Mouse (Mus musculus): ENCODE measurements at regions not wholly inside any gene's neighbourhood (a gene's known extent, or its start where the extent isn't known, plus 50 kb on each side); places are given as distances from the start of the nearest gene placed in this dataset.

GRCm38 (mm10) chr13:16676873-16677272, 665.2 kb downstream of the Inhba start:
- no peaks in the 10 kb centered on the region for H3K9me3 ChIP-seq (ENCODE audit: low read length)
- ATAC-seq = no peak
- WGBS = 91% methylated on average over 1 of the region's 1 CpGs
- no peak for TF ChIP-seq CTCF (IDR thresholded peaks at IDR 0.05; ENCODE audit: low read depth)
- H3K4me2 ChIP-seq (ENCODE audit: low read depth) = no peak overlapping the region
- no peak for DNase-seq
- no peak overlapping the region for H3K4me3 ChIP-seq (ENCODE audit: low read depth, low read length)
- no peaks in the 10 kb centered on the region for H3K4me1 ChIP-seq (ENCODE audit: insufficient read depth)
- no peaks in the 10 kb centered on the region for H3K36me3 ChIP-seq (ENCODE audit: insufficient read depth)
- no peaks in the 10 kb centered on the region for H3K27me3 ChIP-seq (ENCODE audit: insufficient read depth, low read length)
- H3K9ac ChIP-seq = no peak overlapping the region
- H3K27ac ChIP-seq (ENCODE audit: low read depth, low read length) = no peak overlapping the region

- no peak for TF ChIP-seq CTCF (IDR thresholded peaks at IDR 0.05; ENCODE audit: low read depth)
- no peak overlapping the region for H3K27ac ChIP-seq (ENCODE audit: low read depth, low read length)
- H3K4me2 ChIP-seq (ENCODE audit: low read depth) = no peak overlapping the region
- no peak overlapping the region for H3K4me3 ChIP-seq (ENCODE audit: low read depth, low read length)
- WGBS = 71% methylated on average over 1 of the region's 1 CpGs
- no peak overlapping the region for H3K9ac ChIP-seq
- no peaks in the 10 kb centered on the region for H3K4me1 ChIP-seq (ENCODE audit: insufficient read depth)
- no peaks in the 10 kb centered on the region for H3K27me3 ChIP-seq (ENCODE audit: insufficient read depth, low read length)
- H3K9me3 ChIP-seq (ENCODE audit: low read length) = no peaks in the 10 kb centered on the region
- DNase-seq (no peak), ATAC-seq (no peak)
- no peaks in the 10 kb centered on the region for H3K36me3 ChIP-seq (ENCODE audit: insufficient read depth)
These were observed 666.8 kb downstream of the Inhba start for GRCm38 (mm10) chr13:16678246-16679024.

- H3K27ac ChIP-seq (ENCODE audit: low read depth, low read length) = no peak overlapping the region
- H3K9ac ChIP-seq = no peak overlapping the region
- no peak overlapping the region for H3K4me3 ChIP-seq (ENCODE audit: low read depth, low read length)
- no peaks in the 10 kb centered on the region for H3K27me3 ChIP-seq (ENCODE audit: insufficient read depth, low read length)
- ATAC-seq = no peak
- 88% methylated on average over 1 of the region's 1 CpGs for WGBS
- H3K4me2 ChIP-seq (ENCODE audit: low read depth) = no peak overlapping the region
- TF ChIP-seq CTCF (IDR thresholded peaks at IDR 0.05; ENCODE audit: low read depth) = no peak
- DNase-seq = no peak
- H3K9me3 ChIP-seq (ENCODE audit: low read length) = no peaks in the 10 kb centered on the region
- no peaks in the 10 kb centered on the region for H3K4me1 ChIP-seq (ENCODE audit: insufficient read depth)
- H3K36me3 ChIP-seq (ENCODE audit: insufficient read depth) = no peaks in the 10 kb centered on the region
These were observed 682.5 kb downstream of the Inhba start for GRCm38 (mm10) chr13:16694201-16694600.

GRCm38 (mm10) chr13:16700934-16701333, 689.3 kb downstream of the Inhba start:
- Histone ChIP-seq H3K4me2 (ENCODE audit: low read depth) (no peak overlapping the region), H3K9me3 (ENCODE audit: low read length) (no peaks in the 10 kb centered on the region), H3K4me3 (ENCODE audit: low read depth, low read length) (no peak overlapping the region), H3K9ac (no peak overlapping the region), H3K4me1 (ENCODE audit: insufficient read depth) (0 out of 2 replicates have a peak, but pooled peaks cover 3% of the 10 kb centered on the region), H3K27ac (ENCODE audit: low read depth, low read length) (no peak overlapping the region), H3K27me3 (ENCODE audit: insufficient read depth, low read length) (no peaks in the 10 kb centered on the region), H3K36me3 (ENCODE audit: insufficient read depth) (no peaks in the 10 kb centered on the region)
- DNase-seq (no peak), ATAC-seq (no peak)
- 92% methylated on average over 2 of the region's 2 CpGs for WGBS
- no peak for TF ChIP-seq CTCF (IDR thresholded peaks at IDR 0.05; ENCODE audit: low read depth)

- DNase-seq (no peak), ATAC-seq (no peak)
- Histone ChIP-seq H3K4me1 (ENCODE audit: insufficient read depth) (0 out of 2 replicates have a peak, but pooled peaks cover 3% of the 10 kb centered on the region), H3K9me3 (ENCODE audit: low read length) (no peaks in the 10 kb centered on the region), H3K4me3 (ENCODE audit: low read depth, low read length) (no peak overlapping the region), H3K4me2 (ENCODE audit: low read depth) (no peak overlapping the region), H3K27ac (ENCODE audit: low read depth, low read length) (no peak overlapping the region), H3K27me3 (ENCODE audit: insufficient read depth, low read length) (no peaks in the 10 kb centered on the region), H3K9ac (no peak overlapping the region), H3K36me3 (ENCODE audit: insufficient read depth) (no peaks in the 10 kb centered on the region)
- WGBS = 76% methylated on average over 1 of the region's 1 CpGs
- TF ChIP-seq CTCF (IDR thresholded peaks at IDR 0.05; ENCODE audit: low read depth) = no peak
These were observed 690.5 kb downstream of the Inhba start for GRCm38 (mm10) chr13:16702138-16702537.

DNA sequence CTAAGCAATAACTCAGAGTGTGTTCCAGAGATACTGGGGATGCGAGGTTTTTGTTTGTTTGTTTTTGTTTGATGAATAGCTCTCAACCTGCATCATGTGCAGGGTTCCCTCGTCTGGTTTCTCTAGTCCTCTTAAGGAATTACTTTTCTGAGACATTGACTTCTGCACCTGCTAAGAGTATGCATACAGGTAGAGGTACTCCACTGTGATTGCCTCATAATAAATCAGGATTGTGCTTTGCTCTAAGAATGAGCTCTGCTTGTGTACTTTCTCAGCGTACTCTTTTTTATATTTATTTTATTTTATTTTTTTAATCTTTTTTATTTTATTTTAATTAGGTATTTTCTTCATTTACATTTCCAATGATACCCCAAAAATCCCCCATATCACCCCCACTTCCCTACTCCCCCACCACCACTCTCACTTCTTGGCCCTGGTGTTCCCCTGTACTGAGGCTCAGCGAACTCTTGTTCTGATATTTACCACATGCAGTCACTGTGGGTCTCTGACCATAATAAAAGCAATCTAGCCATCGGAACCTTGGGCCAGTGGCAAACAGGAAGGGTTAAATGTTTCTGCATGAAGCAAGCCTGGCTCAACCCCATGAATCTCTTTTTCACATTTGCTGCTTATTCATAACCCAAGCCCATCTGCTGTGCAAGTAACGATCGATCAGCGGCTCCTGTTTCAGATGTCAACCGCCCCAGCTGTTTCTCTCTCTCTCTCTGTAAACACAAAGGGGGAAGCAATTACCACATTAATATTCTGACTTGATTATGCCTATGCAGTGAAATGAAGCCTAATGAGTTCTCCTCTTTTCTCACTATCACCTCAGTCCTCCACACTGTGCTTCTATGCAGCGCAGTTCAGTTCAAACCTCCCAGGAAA, 693.8 kb downstream of the Inhba start:
- H3K36me3 ChIP-seq (ENCODE audit: insufficient read depth) = no peaks in the 10 kb centered on the region
- DNase-seq (peak; percentile 31), ATAC-seq (peak; percentile 90)

DNA sequence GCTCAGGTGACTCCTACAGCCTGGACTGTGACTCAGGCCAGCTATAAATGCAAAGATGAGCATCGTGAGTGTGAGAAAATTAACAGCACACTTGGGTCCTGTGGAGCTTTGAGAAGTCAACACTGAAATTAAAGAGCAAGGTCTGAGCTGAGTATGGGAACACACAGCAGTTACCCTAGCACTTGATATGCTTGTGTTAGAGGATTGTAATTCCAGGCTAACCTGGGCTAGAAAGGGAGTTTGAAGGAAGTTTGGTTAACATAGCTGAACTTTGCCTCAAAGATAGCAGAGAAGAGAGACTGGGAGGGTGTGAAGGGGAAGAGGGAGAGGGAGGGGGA, 694.4 kb downstream of the Inhba start:
- Histone ChIP-seq H3K27me3 (ENCODE audit: insufficient read depth, low read length) (no peaks in the 10 kb centered on the region), H3K4me1 (ENCODE audit: insufficient read depth) (0 out of 2 replicates have a peak, but pooled peaks cover 3% of the 10 kb centered on the region), H3K36me3 (ENCODE audit: insufficient read depth) (no peaks in the 10 kb centered on the region), H3K4me3 (ENCODE audit: low read depth, low read length) (no peak overlapping the region), H3K9ac (no peak overlapping the region), H3K27ac (ENCODE audit: low read depth, low read length) (no peak overlapping the region), H3K9me3 (ENCODE audit: low read length) (no peaks in the 10 kb centered on the region), H3K4me2 (ENCODE audit: low read depth) (no peak overlapping the region)
- 42% methylated on average over 1 of the region's 1 CpGs for WGBS
- no peak for TF ChIP-seq CTCF (IDR thresholded peaks at IDR 0.05; ENCODE audit: low read depth)
- no peak for ATAC-seq
- no peak for DNase-seq

More for the DNA sequence above, 693.8 kb downstream of the Inhba start:
- whole genome bisulfite sequencing = 45% methylated on average over 10 of the region's 10 CpGs
- no peak for TF ChIP-seq CTCF (IDR thresholded peaks at IDR 0.05; ENCODE audit: low read depth)
- Histone ChIP-seq H3K9me3 (ENCODE audit: low read length) (no peaks in the 10 kb centered on the region), H3K4me3 (ENCODE audit: low read depth, low read length) (no peak overlapping the region), H3K27me3 (ENCODE audit: insufficient read depth, low read length) (no peaks in the 10 kb centered on the region), H3K9ac (no peak overlapping the region), H3K4me1 (ENCODE audit: insufficient read depth) (0 out of 2 replicates have a peak, but pooled peaks cover 3% of the 10 kb centered on the region), H3K27ac (ENCODE audit: low read depth, low read length) (no peak overlapping the region), H3K4me2 (ENCODE audit: low read depth) (no peak overlapping the region)
